Mouse (Mus musculus): ENCODE results near the gene Far2.

Gene Far2

GRCm38 (mm10) chr6:148227542-148227941 is 180.5 kb downstream of the Far2 start:
- DNase-seq: no peak
